Mouse (Mus musculus) megakaryocyte-erythroid progenitor cell, adult 5-6 weeks (primary cell): Measurements from ENCODE around the gene Ankrd39. TPM values are rescaled to one million over a fixed set of nuclear protein-coding genes. Genes with fewer than 3 reads are reported as not detected.
A peak's percentile ranks its signal among the peaks of the same experiment; 100 is the strongest.
"Not testable (repeated sequence)": the region's sequence is repeated elsewhere in the genome, so short reads cannot be mapped to it uniquely, and the experiment has no call there.

ENCODE experiments used
- ATAC-seq: replicated peaks from 2 replicates; pipeline ENCODE4 v1.8.0; 2016; ENCODE audit warnings: mild to moderate bottlenecking, inconsistent platforms; ENCODE audit not compliant: severe bottlenecking, poor library complexity, low FRiP score, low TSS enrichment
- total RNA-seq, 2 experiments: library from RNA; stranded (forward) in 1 of 2; stranded (reverse) in 1 of 2; fragments of 200-1000, 215-1000 nt in 1 of 2; fragments of >200 nt in 1 of 2; fragmentation: Nextera tagmentation in 1 of 2; gene quantifications; 2 replicates each; pipeline ENCODE4 v1.2.3; 2014 to 2017

Gene Ankrd39
- total RNA-seq, 2 experiments from 2014 or later = 3.1 to 7.7 TPM

GRCm38 (mm10) chr1:36556553-36557456 is 9.6 kb upstream of the Ankrd39 start:
- ATAC-seq = peak; percentile 42

- no peak for ATAC-seq
These were observed 8.7 kb upstream of the Ankrd39 start for GRCm38 (mm10) chr1:36555798-36556395.

- ATAC-seq = no peak
These were observed 7.6 kb upstream of the Ankrd39 start for GRCm38 (mm10) chr1:36554633-36555399.

- no peak for ATAC-seq
These were observed 5.3 kb upstream of the Ankrd39 start for GRCm38 (mm10) chr1:36552506-36552905.

GRCm38 (mm10) chr1:36551904-36552303 is 4.7 kb upstream of the Ankrd39 start:
- ATAC-seq = no peak

- ATAC-seq = no peak
These were observed 3.0 kb upstream of the Ankrd39 start for GRCm38 (mm10) chr1:36550075-36550863.

GRCm38 (mm10) chr1:36549491-36549890 is 2.2 kb upstream of the Ankrd39 start:
- ATAC-seq = no peak

- no peak for ATAC-seq
These were observed 1.5 kb upstream of the Ankrd39 start for GRCm38 (mm10) chr1:36548771-36549170.

- ATAC-seq = no peak
These were observed 845 bp upstream of the Ankrd39 start for GRCm38 (mm10) chr1:36547981-36548598.

- ATAC-seq = no peak
These were observed 1.2 kb downstream of the Ankrd39 start for GRCm38 (mm10) chr1:36545845-36546600.

- no peak for ATAC-seq
These were observed 1.9 kb downstream of the Ankrd39 start for GRCm38 (mm10) chr1:36545382-36545781.

- ATAC-seq = no peak
These were observed 4.3 kb downstream of the Ankrd39 start for GRCm38 (mm10) chr1:36542925-36543324.

- no peak for ATAC-seq
These were observed 5.4 kb downstream of the Ankrd39 start for GRCm38 (mm10) chr1:36541844-36542243.

- ATAC-seq = no peak
These were observed 6.4 kb downstream of the Ankrd39 start for GRCm38 (mm10) chr1:36540807-36541206.

GRCm38 (mm10) chr1:36540132-36540531 is 7.1 kb downstream of the Ankrd39 start:
- ATAC-seq = no peak

GRCm38 (mm10) chr1:36539186-36539585 is 8.1 kb downstream of the Ankrd39 start, which contains the start of gene Gm42417:
Gm42417 (minus strand) TSS chr1:36539429.
- ATAC-seq = no peak

- no peak for ATAC-seq
These were observed 8.5 kb downstream of the Ankrd39 start for GRCm38 (mm10) chr1:36538727-36539126.

GRCm38 (mm10) chr1:36536783-36537182 is 10.5 kb downstream of the Ankrd39 start, which contains the start of gene Ankrd23:
Ankrd23 (minus strand) TSS chr1:36536883.
- not testable (repeated sequence) for ATAC-seq
